Mouse (Mus musculus): Measurements from ENCODE around the gene Aldh8a1.

DNA sequence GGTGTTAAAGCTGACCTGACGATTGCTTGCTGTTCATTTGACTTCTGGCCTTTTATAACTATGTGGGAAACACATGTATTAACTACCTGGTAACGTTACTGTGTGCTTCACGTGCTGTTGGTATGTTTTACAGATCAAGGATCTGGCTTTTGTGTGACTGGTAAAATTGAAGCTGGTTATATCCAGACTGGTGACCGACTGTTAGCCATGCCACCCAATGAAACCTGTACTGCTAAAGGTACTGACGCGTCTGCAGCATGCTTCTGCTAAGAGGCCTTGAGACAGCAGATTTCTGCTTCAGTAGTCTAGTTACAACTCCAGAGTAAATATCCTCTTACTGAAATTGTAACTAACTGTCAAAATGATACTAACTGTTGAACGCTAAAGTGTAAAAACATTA is 22.6 kb upstream of the Aldh8a1 start:
- TF ChIP-seq CTCF (IDR thresholded peaks at IDR 0.05; ENCODE audit: low read depth) (no peak), EP300 (IDR thresholded peaks at IDR 0.05; ENCODE audit: low read depth) (no peak)
